In the genomic region with DNA sequence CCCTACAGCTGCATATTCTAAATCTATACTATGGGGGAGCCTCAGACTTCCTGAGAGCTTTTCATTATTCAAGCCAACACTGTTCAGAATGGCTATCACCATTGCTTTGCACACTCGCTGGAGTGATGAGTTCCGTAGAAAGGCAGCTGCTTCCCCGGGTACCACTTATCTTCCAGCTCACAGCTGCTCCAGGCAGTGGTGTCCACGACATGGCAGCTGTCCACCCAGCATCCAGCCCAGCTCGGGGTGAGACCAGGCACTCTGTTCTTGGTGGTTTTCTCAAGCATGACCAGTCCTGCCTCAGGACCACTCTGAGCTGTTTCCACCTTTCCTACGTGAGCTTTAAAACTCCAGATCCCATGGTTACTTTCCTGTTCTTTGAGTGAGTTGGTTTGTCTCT, we compare ENCODE assay signal across 24 mouse cellular contexts. TPM values are rescaled to one million over a fixed set of nuclear protein-coding genes. Genes with fewer than 3 reads are reported as not detected.
DNase-seq lines count a peak whose midpoint lies in the region; ATAC-seq and TF ChIP-seq lines count a peak whose summit lies in the region.
"Had no signal": no experiment of that assay in that cellular context is flagged by ENCODE, and none has a peak within 500 bp of the region (broad histone marks: within the 10 kb centered on the region; RNA-seq: fewer than 3 reads in every experiment).

No protein-coding gene starts in this region.

- H3K27ac ChIP-seq in embryonic facial prominence, embryonic 14.5 days (replicated peaks; ENCODE audit: low read depth, low read length) = no peak overlapping the region
- no peak overlapping the region for H3K27ac ChIP-seq in gastrocnemius, adult 2 months
- H3K27ac ChIP-seq in liver, embryonic 12.5 days = no peak overlapping the region
- H3K27ac ChIP-seq: embryonic facial prominence, embryonic 15.5 days; forebrain, embryonic 10.5 days; forebrain, embryonic 15.5 days; heart, adult 2 months; hindbrain, embryonic 12.5 days had no signal

- no peak for TF ChIP-seq CTCF in gastrocnemius, adult 2 months (IDR thresholded peaks at IDR 0.05)

- no peak for ATAC-seq in megakaryocyte, adult 5-6 weeks (ENCODE audit: poor library complexity, severe bottlenecking)
- peak; percentile 12; the same call in 1 of the 2 replicates for ATAC-seq in embryonic facial prominence, embryonic 14.5 days (ENCODE audit: low read depth)
- ATAC-seq in liver, embryonic 12.5 days = no peak
- ATAC-seq: CD4-positive, CD25-positive, alpha-beta regulatory T cell, adult 4 months; forebrain, embryonic 15.5 days; hindbrain, embryonic 16.5 days; inflammation-experienced regulatory T-cells, adult 6 months had no signal

- intact Hi-C loops in heart, postnatal 10 days (cut with DNase I) = no loop called here
- intact Hi-C loops in gastrocnemius, adult 2 months (cut with DNase I) = no loop called here

- H3K9ac ChIP-seq in embryonic facial prominence, embryonic 14.5 days (ENCODE audit: low read depth, low read length) = no peak overlapping the region
- no peak overlapping the region for H3K9ac ChIP-seq in liver, embryonic 12.5 days
- H3K9ac ChIP-seq: embryonic facial prominence, embryonic 15.5 days; forebrain, embryonic 15.5 days; hindbrain, embryonic 12.5 days had no signal

- H3K36me3 ChIP-seq in megakaryocyte, embryonic 14.5 days (replicated peaks; ENCODE audit: low read length) = no peaks in the 10 kb centered on the region
- no peaks in the 10 kb centered on the region for H3K36me3 ChIP-seq in embryonic facial prominence, embryonic 14.5 days (ENCODE audit: control insufficient read depth, insufficient read depth, low read length)
- no peaks in the 10 kb centered on the region for H3K36me3 ChIP-seq in liver, embryonic 12.5 days
- H3K36me3 ChIP-seq: embryonic facial prominence, embryonic 15.5 days; forebrain, embryonic 10.5 days; forebrain, embryonic 15.5 days; G1E; hindbrain, embryonic 12.5 days had no signal

- no peaks in the 10 kb centered on the region for H3K9me3 ChIP-seq in megakaryocyte, embryonic 14.5 days
- H3K9me3 ChIP-seq in embryonic facial prominence, embryonic 14.5 days (ENCODE audit: control insufficient read depth, low read length) = no peaks in the 10 kb centered on the region
- H3K9me3 ChIP-seq in liver, embryonic 12.5 days (replicated peaks) = no peaks in the 10 kb centered on the region
- H3K9me3 ChIP-seq: embryonic facial prominence, embryonic 15.5 days; forebrain, embryonic 10.5 days; forebrain, embryonic 15.5 days; G1E; hindbrain, embryonic 12.5 days had no signal

- peak overlapping the region; percentile 40 for H3K4me3 ChIP-seq in megakaryocyte, embryonic 14.5 days (replicated peaks)
- no peak overlapping the region for H3K4me3 ChIP-seq in embryonic facial prominence, embryonic 14.5 days (ENCODE audit: low read depth, low read length)
- no peak overlapping the region for H3K4me3 ChIP-seq in gastrocnemius, adult 2 months
- no peak overlapping the region for H3K4me3 ChIP-seq in liver, embryonic 12.5 days
- H3K4me3 ChIP-seq: embryonic facial prominence, embryonic 15.5 days; erythroblast, embryonic 14.5 days; forebrain, embryonic 10.5 days; forebrain, embryonic 15.5 days; heart, adult 2 months; hindbrain, embryonic 12.5 days had no signal

- 76% methylated on average over 6 of the region's 6 CpGs for WGBS in embryonic facial prominence, embryonic 14.5 days
- WGBS in liver, embryonic 12.5 days (ENCODE audit: insufficient replicate concordance) = 49% methylated on average over 6 of the region's 6 CpGs

- no peak overlapping the region for H3K4me2 ChIP-seq in embryonic facial prominence, embryonic 14.5 days (ENCODE audit: low read depth, low read length)
- H3K4me2 ChIP-seq in liver, embryonic 12.5 days = no peak overlapping the region
- H3K4me2 ChIP-seq: embryonic facial prominence, embryonic 15.5 days; forebrain, embryonic 15.5 days; hindbrain, embryonic 12.5 days had no signal

- peaks cover 27% of the 10 kb centered on the region for H3K27me3 ChIP-seq in megakaryocyte, embryonic 14.5 days (replicated peaks)
- no peaks in the 10 kb centered on the region for H3K27me3 ChIP-seq in embryonic facial prominence, embryonic 14.5 days (replicated peaks; ENCODE audit: control insufficient read depth, insufficient read depth, low read length)
- H3K27me3 ChIP-seq in liver, embryonic 12.5 days (replicated peaks) = peaks cover 29% of the 10 kb centered on the region
- H3K27me3 ChIP-seq: embryonic facial prominence, embryonic 15.5 days; forebrain, embryonic 15.5 days; hindbrain, embryonic 12.5 days had no signal

- peak; percentile 39 for DNase-seq in heart, adult 11 months
- no peak for DNase-seq in heart, postnatal 10 days
- peak; percentile 9 for DNase-seq in brain, adult 2 months (ENCODE audit: low read depth, low spot score)
- peak; percentile 39 for DNase-seq in embryonic facial prominence, embryonic 14.5 days (ENCODE audit: low spot score)
- no peak for DNase-seq in gastrocnemius, adult 2 months
- DNase-seq: adrenal gland, adult 8-10 months; adrenal gland, postnatal 36 days; cerebellum, adult 11-12 months; cerebellum, adult 9-10 months; cerebellum, postnatal 25 days; heart, adult 2 months; heart, postnatal 4 days had no signal

- peaks cover 55% of the 10 kb centered on the region for H3K4me1 ChIP-seq in megakaryocyte, embryonic 14.5 days
- no peaks in the 10 kb centered on the region for H3K4me1 ChIP-seq in embryonic facial prominence, embryonic 14.5 days (ENCODE audit: control insufficient read depth, insufficient read depth, low read length)
- 0 out of 2 replicates have a peak, but pooled peaks cover 4% of the 10 kb centered on the region for H3K4me1 ChIP-seq in liver, embryonic 12.5 days
- H3K4me1 ChIP-seq: embryonic facial prominence, embryonic 15.5 days; forebrain, embryonic 15.5 days; hindbrain, embryonic 12.5 days had no signal

RNA-seq across cellular contexts. Expression of a gene that starts 47.5 kb away (rescaled TPM):
- 10 to 100 TPM; 22.4 to 36.0 TPM for total RNA-seq in heart, postnatal 10 days (2021)
- polyA plus RNA-seq in megakaryocyte, embryonic 14.5 days (2012; ENCODE audit: insufficient read depth, low replicate concordance) = 10.8 and 22.3 TPM in 2 replicates
- 57.9 and 69.2 TPM in 2 replicates for total RNA-seq in megakaryocyte, adult 5-6 weeks (2015)
- total RNA-seq in megakaryocyte, adult 5-6 weeks (2017) = 73.5 and 121 TPM in 2 replicates
- polyA plus RNA-seq in embryonic facial prominence, embryonic 14.5 days (2014; fragmentation: Nextera tagmentation; extraction: Ambion mirVana) = 31.3 and 33.6 TPM in 2 replicates
- total RNA-seq in gastrocnemius, adult 2 months (2021) = 100 to 1,000 TPM in 1 of 2 experiments, 10 to 100 TPM in 1; 98.0 to 105 TPM
- polyA plus RNA-seq in liver, embryonic 12.5 days (2016; fragmentation: Nextera tagmentation; extraction: Ambion mirVana) = 166 and 181 TPM in 2 replicates

Comparison
In these comparisons a context has a peak if more than half of its experiments do, and no peak if none do; other contexts are left out.
1. DNase-seq: peak in heart, adult 11 months (single experiment), brain, adult 2 months (single experiment) and embryonic facial prominence, embryonic 14.5 days (single experiment); none in heart, postnatal 10 days (0 of 2) and gastrocnemius, adult 2 months (single experiment).